18 mouse cellular contexts compared by ENCODE assay signal in the genomic region with DNA sequence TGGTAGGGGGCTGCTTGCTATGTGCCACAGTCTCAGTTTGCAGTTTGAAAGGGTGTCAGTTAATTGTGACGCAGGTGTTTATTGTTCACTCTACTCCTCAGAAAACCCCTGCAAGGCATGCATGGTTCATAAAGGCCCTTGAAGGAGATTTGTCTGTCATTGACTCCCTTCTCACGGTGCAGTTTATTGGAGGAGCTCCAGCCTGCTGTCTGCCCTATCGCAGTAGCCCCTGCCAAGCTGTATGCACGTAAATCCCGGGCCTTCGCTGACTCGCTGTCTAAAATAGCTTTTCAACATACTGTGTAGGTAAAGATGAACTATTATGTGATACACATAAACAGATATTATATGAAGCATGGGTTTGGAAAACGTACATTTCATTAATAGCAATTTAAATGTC. TPM values are rescaled to one million over a fixed set of nuclear protein-coding genes. Genes with fewer than 3 reads are reported as not detected.
DNase-seq lines count a peak whose midpoint lies in the region; ATAC-seq and TF ChIP-seq lines count a peak whose summit lies in the region.
"Had no signal": no experiment of that assay in that cellular context is flagged by ENCODE, and none has a peak within 500 bp of the region (broad histone marks: within the 10 kb centered on the region; RNA-seq: fewer than 3 reads in every experiment).

No protein-coding gene starts in this region.

- 9% methylated on average over 8 of the region's 8 CpGs for WGBS in forebrain, postnatal 0 days
- 33% methylated on average over 8 of the region's 8 CpGs for WGBS in midbrain, embryonic 12.5 days
- WGBS in stomach, postnatal 0 days: 55% methylated on average over 8 of the region's 8 CpGs

- DNase-seq in cerebellum, adult 9-10 months: peak; percentile 19
- no peak for DNase-seq in cerebellum, adult 11 months
- peak; percentile 44 for DNase-seq in brain, adult 2 months (ENCODE audit: low read depth, low spot score)
- DNase-seq in forebrain, postnatal 0 days: peak; percentile 57
- DNase-seq in Muller cell, postnatal 12 days (ENCODE audit: inconsistent ontology term): no peak
- no peak for DNase-seq in spleen, postnatal 10 days (ENCODE audit: low spot score in 2 of 2)
- DNase-seq in stomach, postnatal 0 days (ENCODE audit: low spot score): no peak
- DNase-seq: adrenal gland, adult 2 months; kidney, postnatal 36 days; lung, postnatal 10 days; thymus, adult 18-20 months had no signal

- ATAC-seq in forebrain, postnatal 0 days: no peak
- no peak for ATAC-seq in midbrain, embryonic 12.5 days (ENCODE audit: low FRiP score, low read depth)
- no peak for ATAC-seq in stomach, postnatal 0 days (ENCODE audit: low FRiP score, low TSS enrichment)
- ATAC-seq: intestine, embryonic 16.5 days had no signal

- H3K9me3 ChIP-seq in forebrain, postnatal 0 days (ENCODE audit: low read length): no peaks in the 10 kb centered on the region
- H3K9me3 ChIP-seq in midbrain, embryonic 12.5 days: no peaks in the 10 kb centered on the region
- H3K9me3 ChIP-seq in stomach, postnatal 0 days (ENCODE audit: control insufficient read depth, low read length): no peaks in the 10 kb centered on the region

- no peak overlapping the region for H3K9ac ChIP-seq in forebrain, postnatal 0 days
- H3K9ac ChIP-seq in midbrain, embryonic 12.5 days (replicated peaks): no peak overlapping the region
- H3K9ac ChIP-seq in stomach, postnatal 0 days (ENCODE audit: low read length): no peak overlapping the region

- no peaks in the 10 kb centered on the region for H3K27me3 ChIP-seq in forebrain, postnatal 0 days (ENCODE audit: insufficient read depth, low read length)
- H3K27me3 ChIP-seq in midbrain, embryonic 12.5 days: peaks cover 55% of the 10 kb centered on the region
- H3K27me3 ChIP-seq in stomach, postnatal 0 days (ENCODE audit: control insufficient read depth, insufficient read depth, low read length): no peaks in the 10 kb centered on the region

- H3K4me2 ChIP-seq in forebrain, postnatal 0 days (ENCODE audit: low read depth): no peak overlapping the region
- peak overlapping the region; percentile 22 for H3K4me2 ChIP-seq in midbrain, embryonic 12.5 days (replicated peaks)
- H3K4me2 ChIP-seq in stomach, postnatal 0 days (replicated peaks; ENCODE audit: low read depth): no peak overlapping the region
- H3K4me2 ChIP-seq: heart, embryonic 11.5 days had no signal

- H3K4me1 ChIP-seq in forebrain, postnatal 0 days (ENCODE audit: insufficient read depth): peaks cover 55% of the 10 kb centered on the region
- H3K4me1 ChIP-seq in midbrain, embryonic 12.5 days: peaks cover 92% of the 10 kb centered on the region
- no peaks in the 10 kb centered on the region for H3K4me1 ChIP-seq in stomach, postnatal 0 days (replicated peaks; ENCODE audit: control insufficient read depth, insufficient read depth)

- no peak overlapping the region for H3K4me3 ChIP-seq in forebrain, postnatal 0 days (ENCODE audit: low read depth, low read length)
- no peak overlapping the region for H3K4me3 ChIP-seq in midbrain, embryonic 12.5 days
- no peak overlapping the region for H3K4me3 ChIP-seq in stomach, postnatal 0 days (ENCODE audit: low read depth, low read length)
- H3K4me3 ChIP-seq: left cerebral cortex, adult 2 months had no signal

- H3K27ac ChIP-seq in forebrain, postnatal 0 days (ENCODE audit: low read depth, low read length): peak overlapping the region; percentile 70
- H3K27ac ChIP-seq in midbrain, embryonic 12.5 days (replicated peaks): peak overlapping the region; percentile 90
- no peak overlapping the region for H3K27ac ChIP-seq in stomach, postnatal 0 days (replicated peaks)

- TF ChIP-seq EP300 in stomach, postnatal 0 days (optimal IDR thresholded peaks at IDR 0.05): no peak

- no peak for TF ChIP-seq CTCF in forebrain, postnatal 0 days (IDR thresholded peaks at IDR 0.05; ENCODE audit: low read depth)
- TF ChIP-seq CTCF in stomach, postnatal 0 days (IDR thresholded peaks at IDR 0.05; ENCODE audit: low read depth): no peak

- no peaks in the 10 kb centered on the region for H3K36me3 ChIP-seq in forebrain, postnatal 0 days (ENCODE audit: insufficient read depth)
- peaks cover 8% of the 10 kb centered on the region; the same call in 1 of the 2 replicates for H3K36me3 ChIP-seq in midbrain, embryonic 12.5 days
- peaks cover 2% of the 10 kb centered on the region; the same call in 1 of the 2 replicates for H3K36me3 ChIP-seq in stomach, postnatal 0 days (ENCODE audit: control insufficient read depth, insufficient read depth, low read length)

RNA-seq across cellular contexts. Expression of a gene that starts 45.2 kb away (rescaled TPM):
- 0.15 TPM in 1 of 2 replicates, not detected in the other for total RNA-seq in forebrain, postnatal 0 days (2014; rRNA removed)
- not detected in 2 replicates for polyA plus RNA-seq in forebrain, postnatal 0 days (2015; fragmentation: Nextera tagmentation; extraction: Ambion mirVana)
- not detected in 2 replicates for polyA plus RNA-seq in midbrain, embryonic 12.5 days (2016; fragmentation: Nextera tagmentation; extraction: Ambion mirVana)
- polyA plus RNA-seq in stomach, postnatal 0 days (2015; fragmentation: Nextera tagmentation; extraction: Ambion mirVana): not detected in 2 replicates
- total RNA-seq: adrenal gland, adult 2 months; gastrocnemius, adult 18-20 months; left cerebral cortex, adult 2 months had no signal
- polyA plus RNA-seq: adrenal gland, adult 2 months; heart, embryonic 11.5 days; intestine, embryonic 16.5 days; limb, embryonic 14.5 days; spleen, adult 2 months had no signal

Comparison
In these comparisons a context has a peak if more than half of its experiments do, and no peak if none do; other contexts are left out.
1. DNase-seq: peak in cerebellum, adult 9-10 months (single experiment), brain, adult 2 months (single experiment) and forebrain, postnatal 0 days (single experiment); none in cerebellum, adult 11 months (single experiment), Muller cell, postnatal 12 days (single experiment), spleen, postnatal 10 days (0 of 2) and stomach, postnatal 0 days (single experiment).